Mouse (Mus musculus): ENCODE results near the gene Asap3. TPM values are rescaled to one million over a fixed set of nuclear protein-coding genes. Genes with fewer than 3 reads are reported as not detected.

Gene Asap3
- polyA plus RNA-seq (2015; fragmentation: Illumina TruSeq; extraction: RNeasy Lipid Tissue Mini Kit (QIAGEN cat#74804); ENCODE audit: low read depth, low replicate concordance) = 2.6 TPM

DNA sequence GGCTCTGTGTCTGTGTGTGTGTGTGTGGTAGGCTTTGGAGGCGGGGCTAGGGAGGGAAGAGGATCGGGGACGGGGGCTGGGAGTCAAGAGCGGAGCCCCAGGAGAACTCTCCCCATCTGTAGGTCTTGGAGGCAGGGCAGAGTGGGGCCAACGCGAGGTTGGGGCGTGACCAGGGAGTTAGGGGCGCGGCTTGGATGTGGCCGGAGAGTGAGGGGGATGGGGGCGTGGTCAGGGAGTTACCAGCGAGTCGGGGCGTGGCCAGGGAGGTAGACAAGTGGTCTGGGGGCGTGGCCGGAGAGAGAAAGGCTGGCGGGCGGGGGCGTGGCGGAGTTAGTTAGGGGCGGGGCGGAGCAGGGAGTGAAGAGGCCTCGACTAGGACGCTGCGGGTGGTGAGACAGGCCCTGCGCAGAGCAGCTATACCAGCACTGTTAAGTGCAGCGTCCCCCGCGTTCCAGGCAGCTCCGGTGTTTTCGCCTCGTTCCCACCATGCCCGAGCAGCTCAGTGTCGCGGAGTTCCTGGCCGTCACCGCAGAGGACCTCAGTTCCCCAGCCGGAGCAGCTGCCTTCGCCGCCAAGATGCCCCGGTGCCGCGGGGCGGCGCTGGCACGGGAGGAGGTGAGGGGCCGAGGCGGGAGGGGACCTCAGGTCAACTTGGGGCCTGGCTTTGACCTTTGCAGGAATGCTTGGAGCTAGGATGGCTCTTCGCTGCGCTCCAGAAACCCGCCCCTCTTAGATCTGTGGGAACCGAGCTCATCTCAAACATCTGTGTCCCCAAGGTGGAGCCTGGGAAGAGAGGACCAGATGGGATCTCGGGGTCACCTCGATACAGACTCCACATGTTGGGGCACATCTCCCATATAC, at the start of gene Asap3:
Asap3 (plus strand) TSS at position 333 of the 861 bp plus-strand sequence.

DNA sequence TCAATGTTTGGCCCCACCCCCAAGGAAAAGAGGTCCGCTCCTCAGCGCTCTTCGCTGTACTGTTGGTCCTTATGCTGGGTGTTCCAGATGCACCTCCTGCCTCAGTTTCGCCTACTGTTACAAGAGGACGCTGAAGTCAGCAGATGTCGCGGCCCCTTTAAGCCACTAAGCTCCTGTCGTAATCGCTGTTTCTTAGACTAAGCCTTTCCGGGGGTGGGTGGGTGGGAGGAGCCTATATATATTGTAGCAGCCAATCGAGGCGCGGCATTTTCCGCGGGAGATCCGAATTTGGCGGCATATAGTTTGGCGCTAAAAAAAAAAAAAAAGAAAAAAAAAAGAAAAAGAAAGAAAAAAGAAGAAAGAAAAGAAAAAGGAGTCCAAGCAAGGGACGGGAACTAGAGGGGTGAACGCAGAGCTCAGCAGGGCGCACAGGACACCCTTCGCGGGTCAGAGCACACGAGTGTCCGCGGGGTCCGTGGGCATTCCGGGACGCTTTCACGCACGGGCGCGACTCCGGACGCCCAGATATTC, 34.1 kb upstream of the Asap3 start, which contains the start of gene E2f2:
E2f2 (plus strand) TSS at position 384 of the 531 bp plus-strand sequence.

DNA sequence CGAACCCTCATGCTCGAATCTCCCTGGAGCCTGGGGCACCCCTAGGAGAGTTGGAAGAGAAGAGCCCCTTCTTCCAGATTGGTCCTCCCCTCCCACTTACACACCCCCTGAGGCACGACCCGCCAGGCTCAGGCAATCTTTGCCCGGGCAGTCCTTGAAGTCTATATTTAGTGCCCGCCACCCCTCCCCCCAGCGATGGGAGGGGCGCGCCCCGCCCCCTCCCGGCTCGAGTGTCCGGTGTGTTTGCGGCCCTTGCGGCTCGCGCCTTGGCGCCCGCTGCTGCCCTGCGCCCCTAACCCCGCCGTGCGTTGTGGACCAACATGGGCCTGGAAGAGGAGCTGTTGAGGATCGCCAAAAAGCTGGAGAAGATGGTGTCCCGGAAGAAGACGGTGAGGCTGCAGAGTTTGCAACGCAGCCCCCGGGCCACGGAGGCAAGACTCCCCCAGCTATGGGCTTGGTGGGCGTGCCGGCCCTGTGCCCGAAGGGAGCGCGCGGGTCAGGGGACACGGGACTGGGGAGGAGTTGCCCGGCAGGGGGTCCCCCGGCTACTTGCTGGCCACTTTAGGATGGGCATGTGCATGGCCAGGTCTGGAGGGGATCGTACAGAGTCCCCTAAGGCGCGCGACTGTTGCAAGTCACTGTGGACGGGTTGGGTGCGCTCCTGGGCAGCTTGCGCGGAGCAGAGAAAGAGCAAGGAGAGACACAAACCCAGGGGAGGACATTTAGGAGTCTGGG, 41.7 kb downstream of the Asap3 start, which contains the start of gene Tcea3:
Tcea3 (plus strand) TSS at position 1 of the 735 bp plus-strand sequence.

DNA sequence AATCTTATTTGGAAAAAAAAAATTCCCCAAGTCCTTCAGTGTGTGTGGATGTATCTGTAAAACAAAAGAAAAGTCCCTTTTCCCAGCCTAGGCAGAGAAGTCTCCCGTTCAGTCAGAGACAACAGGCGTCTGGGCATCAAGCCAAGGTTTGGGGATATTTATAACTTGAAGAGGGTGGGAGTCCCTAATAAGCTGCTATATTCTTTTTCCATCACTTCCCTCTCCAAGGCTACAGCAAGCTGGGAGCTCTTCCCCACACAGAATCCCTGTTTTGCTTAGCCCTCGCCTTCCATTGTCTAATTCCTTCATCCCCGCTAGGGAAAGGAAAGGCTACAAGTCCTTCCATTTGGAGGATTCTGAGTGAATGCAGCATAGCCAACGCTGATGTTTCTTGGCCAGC, 78.3 kb downstream of the Asap3 start, which contains the start of gene Zfp46:
Zfp46 (plus strand) TSS at position 229 of the 400 bp plus-strand sequence.

Other genes starting within 250 kb of the Asap3 start
- 22.5 TPM for gene Gale, start 242.6 kb upstream of the Asap3 start, polyA plus RNA-seq (2015; fragmentation: Illumina TruSeq; extraction: RNeasy Lipid Tissue Mini Kit (QIAGEN cat#74804); ENCODE audit: low read depth, low replicate concordance)
- gene Lypla2, start 233.7 kb upstream of the Asap3 start, polyA plus RNA-seq (2015; fragmentation: Illumina TruSeq; extraction: RNeasy Lipid Tissue Mini Kit (QIAGEN cat#74804); ENCODE audit: low read depth, low replicate concordance) = 89.5 TPM
- 110 TPM for gene Pithd1, start 219.1 kb upstream of the Asap3 start, polyA plus RNA-seq (2015; fragmentation: Illumina TruSeq; extraction: RNeasy Lipid Tissue Mini Kit (QIAGEN cat#74804); ENCODE audit: low read depth, low replicate concordance)
- 15.8 TPM for gene Eloa, start 184.6 kb upstream of the Asap3 start, polyA plus RNA-seq (2015; fragmentation: Illumina TruSeq; extraction: RNeasy Lipid Tissue Mini Kit (QIAGEN cat#74804); ENCODE audit: low read depth, low replicate concordance)
- 843 TPM for gene Rpl11, start 152.9 kb upstream of the Asap3 start, polyA plus RNA-seq (2015; fragmentation: Illumina TruSeq; extraction: RNeasy Lipid Tissue Mini Kit (QIAGEN cat#74804); ENCODE audit: low read depth, low replicate concordance)
- 54.0 TPM for gene Id3, start 62.9 kb upstream of the Asap3 start, polyA plus RNA-seq (2015; fragmentation: Illumina TruSeq; extraction: RNeasy Lipid Tissue Mini Kit (QIAGEN cat#74804); ENCODE audit: low read depth, low replicate concordance)
- 0.48 TPM for gene E2f2, start 34.0 kb upstream of the Asap3 start, polyA plus RNA-seq (2015; fragmentation: Illumina TruSeq; extraction: RNeasy Lipid Tissue Mini Kit (QIAGEN cat#74804); ENCODE audit: low read depth, low replicate concordance)
- gene Tcea3, start 41.4 kb downstream of the Asap3 start, polyA plus RNA-seq (2015; fragmentation: Illumina TruSeq; extraction: RNeasy Lipid Tissue Mini Kit (QIAGEN cat#74804); ENCODE audit: low read depth, low replicate concordance) = 1.1 TPM
- gene Zfp46, start 78.3 kb downstream of the Asap3 start, polyA plus RNA-seq (2015; fragmentation: Illumina TruSeq; extraction: RNeasy Lipid Tissue Mini Kit (QIAGEN cat#74804); ENCODE audit: low read depth, low replicate concordance) = 30.4 TPM
- 74.6 TPM for gene Hnrnpr, start 104.6 kb downstream of the Asap3 start, polyA plus RNA-seq (2015; fragmentation: Illumina TruSeq; extraction: RNeasy Lipid Tissue Mini Kit (QIAGEN cat#74804); ENCODE audit: low read depth, low replicate concordance)
- 2.3 TPM for gene Htr1d, start 217.2 kb downstream of the Asap3 start, polyA plus RNA-seq (2015; fragmentation: Illumina TruSeq; extraction: RNeasy Lipid Tissue Mini Kit (QIAGEN cat#74804); ENCODE audit: low read depth, low replicate concordance)